Mouse (Mus musculus) embryonic facial prominence, embryonic 14.5 days (tissue): ENCODE results near the gene Colgalt2. TPM values are rescaled to one million over a fixed set of nuclear protein-coding genes. Genes with fewer than 3 reads are reported as not detected.

Experiments
- ATAC-seq: fragments of 200-750 bp; cut with Nextera tagmentation; 2 replicates; pipeline ENCODE4 v1.8.0; 2017; ENCODE audit warnings: low read depth, moderate number of reproducible peaks, moderate TSS enrichment
- DNase-seq: peaks from one replicate; pipeline ENCODE4 v3.0.0-alpha.2; 2015; ENCODE audit warnings: low spot score
- H3K27ac ChIP-seq: fragments of 300-500 bp; sonication (generic); replicated peaks from 2 replicates; pipeline ENCODE4 v1.5.1; 2014; ENCODE audit warnings: low read depth, mild to moderate bottlenecking, low read length, moderate library complexity
- H3K27me3 ChIP-seq: fragments of 300-500 bp; sonication (generic); replicated peaks from 2 replicates; pipeline ENCODE4 v1.6.1; 2014; ENCODE audit warnings: low read length; ENCODE audit not compliant: control insufficient read depth, insufficient read depth
- H3K36me3 ChIP-seq: fragments of 300-500 bp; sonication (generic); 2 replicates; pipeline ENCODE4 v1.6.1; 2014; ENCODE audit warnings: low read length, mixed read lengths; ENCODE audit not compliant: control insufficient read depth, insufficient read depth
- H3K4me1 ChIP-seq: fragments of 300-500 bp; sonication (generic); 2 replicates; pipeline ENCODE4 v1.6.1; 2014; ENCODE audit warnings: antibody characterized with exemption, low read length; ENCODE audit not compliant: control insufficient read depth, insufficient read depth
- H3K4me2 ChIP-seq: fragments of 300-500 bp; sonication (generic); 2 replicates; pipeline ENCODE4 v1.6.1; 2014; ENCODE audit warnings: low read depth, mild to moderate bottlenecking, low read length, moderate library complexity, mixed read lengths
- H3K4me3 ChIP-seq: fragments of 300-500 bp; sonication (generic); 2 replicates; pipeline ENCODE4 v1.5.1; 2014; ENCODE audit warnings: low read depth, mild to moderate bottlenecking, low read length
- H3K9ac ChIP-seq: fragments of 300-500 bp; sonication (generic); 2 replicates; pipeline ENCODE4 v1.6.1; 2014; ENCODE audit warnings: low read depth, mild to moderate bottlenecking, low read length, moderate library complexity, mixed read lengths
- H3K9me3 ChIP-seq: fragments of 300-500 bp; sonication (generic); 2 replicates; pipeline ENCODE4 v1.6.1; 2016; ENCODE audit warnings: low read length; ENCODE audit not compliant: control insufficient read depth
- WGBS: fragments of 180-500 bp; shearing (Covaris S2); extraction: QIAGEN DNeasy Blood & Tissue Kit; methylation state at CpG from one replicate; pipeline ENCODE4 v1.1.7; 2014; 5-methylcytosine and 5-hydroxymethylcytosine counted together
- polyA plus RNA-seq: library from polyadenylated mRNA; unstranded; fragments of >200 nt; fragmentation: Nextera tagmentation; extraction: Ambion mirVana; gene quantifications from 2 replicates; pipeline ENCODE4 v1.2.1, GENCODE M21; 2014

Gene Colgalt2
- polyA plus RNA-seq, 1 experiment from 2014 or later, result 5.5 TPM

GRCm38 (mm10) chr1:152514256-152514655 is 114.6 kb downstream of the Colgalt2 start:
- H3K4me3 ChIP-seq, result no peak overlapping the region
- H3K4me2 ChIP-seq, result no peak overlapping the region
- H3K27me3 ChIP-seq, result no peaks in the 10 kb centered on the region
- no peaks in the 10 kb centered on the region for H3K9me3 ChIP-seq
- DNase-seq (peak; percentile 79), ATAC-seq (peak; percentile 70)
- 0 out of 2 replicates have a peak overlapping the region, but pooled peaks have one; percentile 25 for H3K9ac ChIP-seq
- H3K27ac ChIP-seq, result peak overlapping the region; percentile 53; the same call in 1 of the 2 replicates
- peaks cover 12% of the 10 kb centered on the region; the same call in 1 of the 2 replicates for H3K36me3 ChIP-seq
- WGBS, result 45% methylated on average over 4 of the region's 4 CpGs
- H3K4me1 ChIP-seq, result 0 out of 2 replicates have a peak, but pooled peaks cover 5% of the 10 kb centered on the region

- ATAC-seq (no peak), DNase-seq (no peak)
- Histone ChIP-seq H3K9me3 (no peaks in the 10 kb centered on the region), H3K4me3 (no peak overlapping the region), H3K36me3 (peaks cover 35% of the 10 kb centered on the region; the same call in 1 of the 2 replicates), H3K27me3 (no peaks in the 10 kb centered on the region), H3K27ac (no peak overlapping the region), H3K9ac (no peak overlapping the region), H3K4me2 (no peak overlapping the region), H3K4me1 (0 out of 2 replicates have a peak, but pooled peaks cover 5% of the 10 kb centered on the region)
- 80% methylated on average over 4 of the region's 4 CpGs for WGBS
These were observed 117.5 kb downstream of the Colgalt2 start for GRCm38 (mm10) chr1:152517057-152517570.

- peaks cover 44% of the 10 kb centered on the region; the same call in 1 of the 2 replicates for H3K36me3 ChIP-seq
These were observed 119.3 kb downstream of the Colgalt2 start for GRCm38 (mm10) chr1:152518971-152519370.

GRCm38 (mm10) chr1:152520798-152521575 is 121.4 kb downstream of the Colgalt2 start:
- H3K36me3 ChIP-seq, result peaks cover 54% of the 10 kb centered on the region
- no peaks in the 10 kb centered on the region for H3K27me3 ChIP-seq
- 75% methylated on average over 16 of the region's 16 CpGs for WGBS
- H3K4me3 ChIP-seq, result no peak overlapping the region
- no peak overlapping the region for H3K9ac ChIP-seq
- no peak overlapping the region for H3K4me2 ChIP-seq
- no peaks in the 10 kb centered on the region for H3K4me1 ChIP-seq
- 0 out of 2 replicates have a peak, but pooled peaks have one; percentile 39 for ATAC-seq
- no peak overlapping the region for H3K27ac ChIP-seq
- DNase-seq, result peak; percentile 56
- no peaks in the 10 kb centered on the region for H3K9me3 ChIP-seq

More at GRCm38 (mm10) chr1:152518971-152519370, 119.3 kb downstream of the Colgalt2 start:
- H3K27ac ChIP-seq, result no peak overlapping the region
- DNase-seq (no peak), ATAC-seq (no peak)
- H3K4me3 ChIP-seq, result no peak overlapping the region
- 0 out of 2 replicates have a peak, but pooled peaks cover 5% of the 10 kb centered on the region for H3K4me1 ChIP-seq
- no peak overlapping the region for H3K9ac ChIP-seq
- H3K4me2 ChIP-seq, result no peak overlapping the region
- H3K27me3 ChIP-seq, result no peaks in the 10 kb centered on the region
- H3K9me3 ChIP-seq, result no peaks in the 10 kb centered on the region
- WGBS, result 91% methylated on average over 8 of the region's 8 CpGs

- Histone ChIP-seq H3K9me3 (no peaks in the 10 kb centered on the region), H3K27ac (no peak overlapping the region), H3K4me3 (no peak overlapping the region), H3K4me2 (no peak overlapping the region), H3K27me3 (no peaks in the 10 kb centered on the region), H3K9ac (no peak overlapping the region), H3K4me1 (no peaks in the 10 kb centered on the region), H3K36me3 (peaks cover 59% of the 10 kb centered on the region)
- ATAC-seq (no peak), DNase-seq (no peak)
- WGBS, result 94% methylated on average over 3 of the region's 3 CpGs
These were observed 122.6 kb downstream of the Colgalt2 start for GRCm38 (mm10) chr1:152522226-152522625.

- 85% methylated on average over 11 of the region's 11 CpGs for WGBS
- Histone ChIP-seq H3K36me3 (peaks cover 56% of the 10 kb centered on the region), H3K4me1 (no peaks in the 10 kb centered on the region), H3K27ac (no peak overlapping the region), H3K4me2 (no peak overlapping the region), H3K9ac (no peak overlapping the region), H3K4me3 (no peak overlapping the region), H3K9me3 (no peaks in the 10 kb centered on the region), H3K27me3 (no peaks in the 10 kb centered on the region)
- ATAC-seq, result no peak
- no peak for DNase-seq
These were observed 123.7 kb downstream of the Colgalt2 start for GRCm38 (mm10) chr1:152523292-152523691.

GRCm38 (mm10) chr1:152524098-152524892 is 124.7 kb downstream of the Colgalt2 start:
- Histone ChIP-seq H3K27me3 (no peaks in the 10 kb centered on the region), H3K9ac (no peak overlapping the region), H3K4me1 (no peaks in the 10 kb centered on the region), H3K9me3 (no peaks in the 10 kb centered on the region), H3K36me3 (peaks cover 48% of the 10 kb centered on the region), H3K27ac (no peak overlapping the region), H3K4me2 (no peak overlapping the region), H3K4me3 (no peak overlapping the region)
- no peak for DNase-seq
- no peak for ATAC-seq
- 87% methylated on average over 22 of the region's 22 CpGs for WGBS

GRCm38 (mm10) chr1:152524987-152525648 is 125.5 kb downstream of the Colgalt2 start:
- H3K27ac ChIP-seq, result no peak overlapping the region
- no peaks in the 10 kb centered on the region for H3K9me3 ChIP-seq
- no peaks in the 10 kb centered on the region for H3K27me3 ChIP-seq
- peaks cover 41% of the 10 kb centered on the region for H3K36me3 ChIP-seq
- WGBS, result 26% methylated on average over 6 of the region's 6 CpGs
- ATAC-seq (peak; percentile 85), DNase-seq (peak; percentile 89)
- H3K4me1 ChIP-seq, result no peaks in the 10 kb centered on the region
- H3K4me2 ChIP-seq, result no peak overlapping the region
- H3K9ac ChIP-seq, result no peak overlapping the region
- no peak overlapping the region for H3K4me3 ChIP-seq
